Mouse (Mus musculus) stomach, embryonic 14.5 days (tissue): ENCODE data around the gene Mier2. TPM values are rescaled to one million over a fixed set of nuclear protein-coding genes. Genes with fewer than 3 reads are reported as not detected.

Experiments
- ATAC-seq: fragments of 200-750 bp; cut with Nextera tagmentation; 2 replicates; pipeline ENCODE4 v1.8.0; 2017; ENCODE audit warnings: low read depth, moderate TSS enrichment; ENCODE audit not compliant: insufficient number of reproducible peaks, insufficient read depth, low FRiP score
- H3K27ac ChIP-seq: fragments of 300-500 bp; sonication (generic); 2 replicates; pipeline ENCODE4 v1.5.1; 2014; ENCODE audit warnings: mild to moderate bottlenecking, low read length, moderate library complexity, mixed read lengths
- H3K27me3 ChIP-seq: fragments of 300-500 bp; sonication (generic); 2 replicates; pipeline ENCODE4 v1.6.1; 2014; ENCODE audit warnings: low read length, control low read depth, mixed read lengths; ENCODE audit not compliant: control insufficient read depth, insufficient read depth
- H3K36me3 ChIP-seq: fragments of 300-500 bp; sonication (generic); 2 replicates; pipeline ENCODE4 v1.6.1; 2014; ENCODE audit warnings: mild to moderate bottlenecking, control low read depth, low read length, moderate library complexity, mixed read lengths; ENCODE audit not compliant: control insufficient read depth, insufficient read depth
- H3K4me1 ChIP-seq: fragments of 300-500 bp; sonication (generic); 2 replicates; pipeline ENCODE4 v1.6.1; 2014; ENCODE audit warnings: low read length, control low read depth, mixed read lengths; ENCODE audit not compliant: control insufficient read depth, insufficient read depth
- H3K4me2 ChIP-seq: fragments of 300-500 bp; sonication (generic); replicated peaks from 2 replicates; pipeline ENCODE4 v1.6.1; 2014; ENCODE audit warnings: low read depth, low read length, control low read depth
- H3K4me3 ChIP-seq: fragments of 300-500 bp; sonication (generic); 2 replicates; pipeline ENCODE4 v1.5.1; 2014; ENCODE audit warnings: low read depth, low read length, control low read depth
- H3K9ac ChIP-seq: fragments of 300-500 bp; sonication (generic); replicated peaks from 2 replicates; pipeline ENCODE4 v1.6.1; 2014; ENCODE audit warnings: low read depth, mild to moderate bottlenecking, control low read depth, low read length, moderate library complexity, mixed read lengths
- H3K9me3 ChIP-seq: fragments of 300-500 bp; sonication (generic); 2 replicates; pipeline ENCODE4 v1.6.1; 2016; ENCODE audit warnings: low read depth, low read length, control low read depth; ENCODE audit not compliant: control insufficient read depth
- WGBS: fragments of 180-500 bp; shearing (Covaris S2); extraction: QIAGEN DNeasy Blood & Tissue Kit; methylation state at CpG from one replicate; pipeline ENCODE4 v1.1.7; 2014; 5-methylcytosine and 5-hydroxymethylcytosine counted together
- polyA plus RNA-seq: library from polyadenylated mRNA; unstranded; fragments of >200 nt; fragmentation: Nextera tagmentation; extraction: Ambion mirVana; gene quantifications from 2 replicates; pipeline ENCODE4 v1.2.1, GENCODE M21; 2014

Gene Mier2
- polyA plus RNA-seq, 1 experiment from 2014 or later: 55.2 TPM

GRCm38 (mm10) chr10:79579781-79580180 lies 24.8 kb upstream of the Mier2 start:
- Histone ChIP-seq H3K4me2 (no peak overlapping the region), H3K27me3 (no peaks in the 10 kb centered on the region), H3K9me3 (no peaks in the 10 kb centered on the region), H3K9ac (no peak overlapping the region), H3K4me1 (no peaks in the 10 kb centered on the region), H3K27ac (no peak overlapping the region), H3K36me3 (no peaks in the 10 kb centered on the region), H3K4me3 (no peak overlapping the region)
- ATAC-seq: no peak
- 80% methylated on average over 12 of the region's 12 CpGs for WGBS

GRCm38 (mm10) chr10:79578891-79579290 lies 23.9 kb upstream of the Mier2 start:
- Histone ChIP-seq H3K27ac (no peak overlapping the region), H3K27me3 (no peaks in the 10 kb centered on the region), H3K36me3 (no peaks in the 10 kb centered on the region), H3K4me2 (no peak overlapping the region), H3K4me1 (no peaks in the 10 kb centered on the region), H3K9ac (no peak overlapping the region), H3K9me3 (no peaks in the 10 kb centered on the region), H3K4me3 (no peak overlapping the region)
- no peak for ATAC-seq
- 74% methylated on average over 7 of the region's 7 CpGs for WGBS

- no peak for ATAC-seq
- Histone ChIP-seq H3K36me3 (no peaks in the 10 kb centered on the region), H3K27ac (no peak overlapping the region), H3K27me3 (no peaks in the 10 kb centered on the region), H3K9me3 (no peaks in the 10 kb centered on the region), H3K4me1 (no peaks in the 10 kb centered on the region), H3K4me3 (no peak overlapping the region), H3K4me2 (no peak overlapping the region), H3K9ac (no peak overlapping the region)
- 73% methylated on average over 9 of the region's 9 CpGs for WGBS
Measured at GRCm38 (mm10) chr10:79578276-79578675, 23.3 kb upstream of the Mier2 start.

GRCm38 (mm10) chr10:79577376-79577775 lies 22.4 kb upstream of the Mier2 start:
- Histone ChIP-seq H3K9ac (no peak overlapping the region), H3K4me1 (no peaks in the 10 kb centered on the region), H3K27me3 (no peaks in the 10 kb centered on the region), H3K4me2 (no peak overlapping the region), H3K9me3 (no peaks in the 10 kb centered on the region), H3K4me3 (no peak overlapping the region), H3K36me3 (no peaks in the 10 kb centered on the region), H3K27ac (no peak overlapping the region)
- no peak for ATAC-seq
- WGBS: 79% methylated on average over 4 of the region's 4 CpGs

- H3K4me3 ChIP-seq: no peak overlapping the region
- no peak overlapping the region for H3K27ac ChIP-seq
- H3K4me2 ChIP-seq: no peak overlapping the region
- no peaks in the 10 kb centered on the region for H3K36me3 ChIP-seq
- no peaks in the 10 kb centered on the region for H3K27me3 ChIP-seq
- ATAC-seq: no peak
- no peaks in the 10 kb centered on the region for H3K4me1 ChIP-seq
- H3K9me3 ChIP-seq: no peaks in the 10 kb centered on the region
- WGBS: 67% methylated on average over 6 of the region's 6 CpGs
- H3K9ac ChIP-seq: no peak overlapping the region
Measured at GRCm38 (mm10) chr10:79575754-79576153, 20.8 kb upstream of the Mier2 start.

- H3K36me3 ChIP-seq: no peaks in the 10 kb centered on the region
- H3K27ac ChIP-seq: no peak overlapping the region
- no peaks in the 10 kb centered on the region for H3K9me3 ChIP-seq
- no peaks in the 10 kb centered on the region for H3K27me3 ChIP-seq
- ATAC-seq: no peak
- 85% methylated on average over 6 of the region's 6 CpGs for WGBS
- H3K4me2 ChIP-seq: no peak overlapping the region
- no peak overlapping the region for H3K4me3 ChIP-seq
- H3K4me1 ChIP-seq: no peaks in the 10 kb centered on the region
- H3K9ac ChIP-seq: no peak overlapping the region
Measured at GRCm38 (mm10) chr10:79574796-79575195, 19.8 kb upstream of the Mier2 start.

GRCm38 (mm10) chr10:79574350-79574749 lies 19.4 kb upstream of the Mier2 start:
- 79% methylated on average over 8 of the region's 8 CpGs for WGBS
- Histone ChIP-seq H3K4me2 (no peak overlapping the region), H3K36me3 (no peaks in the 10 kb centered on the region), H3K4me3 (no peak overlapping the region), H3K4me1 (no peaks in the 10 kb centered on the region), H3K27me3 (no peaks in the 10 kb centered on the region), H3K27ac (no peak overlapping the region), H3K9me3 (no peaks in the 10 kb centered on the region), H3K9ac (no peak overlapping the region)
- ATAC-seq: no peak

GRCm38 (mm10) chr10:79573611-79574010 lies 18.6 kb upstream of the Mier2 start:
- H3K4me1 ChIP-seq: no peaks in the 10 kb centered on the region
- H3K9ac ChIP-seq: no peak overlapping the region
- no peaks in the 10 kb centered on the region for H3K36me3 ChIP-seq
- H3K27me3 ChIP-seq: no peaks in the 10 kb centered on the region
- H3K9me3 ChIP-seq: no peaks in the 10 kb centered on the region
- WGBS: 85% methylated on average over 6 of the region's 6 CpGs
- ATAC-seq: no peak
- H3K27ac ChIP-seq: no peak overlapping the region
- no peak overlapping the region for H3K4me3 ChIP-seq
- H3K4me2 ChIP-seq: no peak overlapping the region

- Histone ChIP-seq H3K9ac (no peak overlapping the region), H3K9me3 (no peaks in the 10 kb centered on the region), H3K4me2 (no peak overlapping the region), H3K27me3 (no peaks in the 10 kb centered on the region), H3K36me3 (no peaks in the 10 kb centered on the region), H3K4me1 (no peaks in the 10 kb centered on the region), H3K4me3 (no peak overlapping the region), H3K27ac (no peak overlapping the region)
- no peak for ATAC-seq
- 91% methylated on average over 2 of the region's 2 CpGs for whole genome bisulfite sequencing
Measured at GRCm38 (mm10) chr10:79571314-79571713, 16.3 kb upstream of the Mier2 start.
